Mouse (Mus musculus) heart, postnatal 25 days (tissue): ENCODE results near the gene Cd200r1. TPM values are rescaled to one million over a fixed set of nuclear protein-coding genes. Genes with fewer than 3 reads are reported as not detected.
"Not testable (repeated sequence)": the region's sequence is repeated elsewhere in the genome, so short reads cannot be mapped to it uniquely, and the experiment has no call there.

Experiments
- DNase-seq: peaks from one replicate; pipeline ENCODE4 v3.0.0; 2022; ENCODE audit warnings: low spot score
- intact Hi-C: fragments of 180-260 bp; cut with DNase I; formaldehyde crosslinking; loops from one replicate; pipeline ENCODE4 v1.15.1; 2025
- total RNA-seq, 2 experiments: library from RNA; stranded (reverse); gene quantifications; 2 replicates each; pipeline ENCODE4 v1.2.3; 2021

The Cd200r1 gene
- total RNA-seq, 2 experiments from 2014 or later = 0.48 to 0.49 TPM

- intact Hi-C loops = no loop called here
- DNase-seq = no peak
Observed at GRCm38 (mm10) chr16:44757700-44758099, 7.8 kb upstream of the Cd200r1 start.

GRCm38 (mm10) chr16:44761811-44762210, 3.7 kb upstream of the Cd200r1 start:
- intact Hi-C loops = loop anchor here (10.0 kb wide), 1 partner anchor 363 kb away; no protein-coding TSS in a partner anchor
- DNase-seq = no peak

- no peak for DNase-seq
- intact Hi-C loops = loop anchor here (10.0 kb wide), 1 partner anchor 358 kb away; no protein-coding TSS in a partner anchor
Observed at GRCm38 (mm10) chr16:44766320-44766892, 870 bp downstream of the Cd200r1 start.

- no peak for DNase-seq
- intact Hi-C loops = loop anchor here (10.0 kb wide), 1 partner anchor 357 kb away; no protein-coding TSS in a partner anchor
Observed at GRCm38 (mm10) chr16:44767506-44767905, 2.0 kb downstream of the Cd200r1 start.

- intact Hi-C loops = loop anchor here (2.0 to 10.0 kb wide), 2 partner anchors 321 to 357 kb away; no protein-coding TSS in a partner anchor
- DNase-seq = no peak
Observed at GRCm38 (mm10) chr16:44767967-44768366, 2.4 kb downstream of the Cd200r1 start.

- DNase-seq = no peak
- intact Hi-C loops = no loop called here
Observed at GRCm38 (mm10) chr16:44772577-44772976, 7.0 kb downstream of the Cd200r1 start.

- intact Hi-C loops = no loop called here
- no peak for DNase-seq
Observed at GRCm38 (mm10) chr16:44773673-44774072, 8.1 kb downstream of the Cd200r1 start.

GRCm38 (mm10) chr16:44774201-44774600, 8.7 kb downstream of the Cd200r1 start:
- no peak for DNase-seq
- intact Hi-C loops = no loop called here

GRCm38 (mm10) chr16:44778538-44779147, 13.1 kb downstream of the Cd200r1 start:
- intact Hi-C loops = no loop called here
- DNase-seq = peak; percentile 25

- DNase-seq = no peak
- intact Hi-C loops = no loop called here
Observed at GRCm38 (mm10) chr16:44779494-44779893, 14.0 kb downstream of the Cd200r1 start.

- intact Hi-C loops = no loop called here
- no peak for DNase-seq
Observed at GRCm38 (mm10) chr16:44780751-44781150, 15.2 kb downstream of the Cd200r1 start.

- DNase-seq = no peak
- intact Hi-C loops = no loop called here
Observed at GRCm38 (mm10) chr16:44786934-44787333, 21.4 kb downstream of the Cd200r1 start.

GRCm38 (mm10) chr16:44794416-44794815, 28.9 kb downstream of the Cd200r1 start:
- DNase-seq = no peak

GRCm38 (mm10) chr16:44805976-44806375, 40.4 kb downstream of the Cd200r1 start:
- DNase-seq = no peak
- intact Hi-C loops = no loop called here

More at GRCm38 (mm10) chr16:44794416-44794815, 28.9 kb downstream of the Cd200r1 start:
- intact Hi-C loops = no loop called here

GRCm38 (mm10) chr16:44810223-44810622, 44.7 kb downstream of the Cd200r1 start:
- intact Hi-C loops, DNase-seq: not testable (repeated sequence)

- intact Hi-C loops = no loop called here
- DNase-seq = no peak
Observed at GRCm38 (mm10) chr16:44811544-44811943, 46.0 kb downstream of the Cd200r1 start, which contains the start of gene Cd200r4. TSS of gene Cd200r4 (plus strand) at chr16:44811733.

GRCm38 (mm10) chr16:44812468-44813065, 47.0 kb downstream of the Cd200r1 start:
- no peak for DNase-seq
- intact Hi-C loops = no loop called here

GRCm38 (mm10) chr16:44818010-44818409, 52.5 kb downstream of the Cd200r1 start:
- DNase-seq = no peak
- intact Hi-C loops = no loop called here

GRCm38 (mm10) chr16:44820545-44820944, 55.0 kb downstream of the Cd200r1 start:
- no peak for DNase-seq
- intact Hi-C loops = no loop called here

- DNase-seq = no peak
- intact Hi-C loops = no loop called here
Observed at GRCm38 (mm10) chr16:44832286-44832685, 66.8 kb downstream of the Cd200r1 start.

GRCm38 (mm10) chr16:44833189-44833588, 67.7 kb downstream of the Cd200r1 start:
- DNase-seq, intact Hi-C loops: not testable (repeated sequence)
